Mouse (Mus musculus): ENCODE data around the gene Dnah3. TPM values are rescaled to one million over a fixed set of nuclear protein-coding genes. Genes with fewer than 3 reads are reported as not detected.

Gene Dnah3
- polyA plus RNA-seq, 1 experiment, result 34.6 TPM

DNA sequence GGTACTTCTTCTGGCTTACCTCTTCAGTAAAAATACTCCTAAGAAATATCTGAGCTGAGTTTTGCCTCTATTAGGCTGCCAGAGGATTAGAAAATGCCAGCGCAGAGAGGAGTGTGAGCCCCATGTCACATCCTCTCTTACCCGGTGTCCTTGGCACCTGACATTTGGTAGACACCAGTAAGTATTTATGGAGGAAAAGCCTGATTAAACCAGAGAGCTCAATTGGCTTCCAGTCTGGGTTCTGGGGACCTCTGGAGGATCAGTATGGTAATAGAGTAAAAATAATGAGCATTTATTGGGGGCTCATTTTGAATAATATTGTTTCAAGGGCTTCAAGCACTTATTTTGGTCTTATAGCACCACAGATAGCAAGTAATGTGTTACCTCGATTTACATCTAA, 39.6 kb downstream of the Dnah3 start:
- TF ChIP-seq CTCF (IDR thresholded peaks at IDR 0.05; ENCODE audit: control insufficient read depth, insufficient read depth, insufficient replicate concordance, low read depth, low read length), result no peak
- no peak for TF ChIP-seq POLR2A (IDR thresholded peaks at IDR 0.05; ENCODE audit: control insufficient read depth, low read depth, low read length)
- Histone ChIP-seq H3K4me1 (ENCODE audit: control insufficient read depth, insufficient read depth, low read length) (no peaks in the 10 kb centered on the region), H3K27me3 (ENCODE audit: control insufficient read depth, insufficient read depth, low read length) (no peaks in the 10 kb centered on the region), H3K27ac (ENCODE audit: control insufficient read depth, insufficient read depth, low read depth, low read length) (no peak overlapping the region), H3K36me3 (ENCODE audit: control insufficient read depth, insufficient read depth, low read length) (no peaks in the 10 kb centered on the region), H3K4me3 (ENCODE audit: control insufficient read depth, low read depth, low read length) (no peak overlapping the region)

DNA sequence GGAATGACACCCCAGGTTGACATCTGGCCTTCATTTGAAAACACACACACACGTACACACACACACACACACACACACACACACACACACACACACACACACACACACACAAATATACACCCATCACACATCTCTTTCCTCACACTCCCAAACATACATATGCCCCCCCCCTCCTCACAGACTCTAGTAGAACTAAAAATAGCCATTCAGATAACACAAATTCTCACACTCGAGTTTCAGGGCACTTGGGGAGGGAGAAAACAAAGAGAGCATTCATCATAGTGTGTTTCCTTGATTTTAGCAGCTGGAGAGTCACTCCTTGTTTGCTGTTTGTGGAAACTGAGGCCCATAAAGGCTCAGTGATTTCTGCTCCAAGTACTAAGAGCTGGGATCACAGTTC, 41.1 kb downstream of the Dnah3 start:
- Histone ChIP-seq H3K36me3 (ENCODE audit: control insufficient read depth, insufficient read depth, low read length) (no peaks in the 10 kb centered on the region), H3K27ac (ENCODE audit: control insufficient read depth, insufficient read depth, low read depth, low read length) (no peak overlapping the region), H3K4me1 (ENCODE audit: control insufficient read depth, insufficient read depth, low read length) (no peaks in the 10 kb centered on the region), H3K4me3 (ENCODE audit: control insufficient read depth, low read depth, low read length) (no peak overlapping the region), H3K27me3 (ENCODE audit: control insufficient read depth, insufficient read depth, low read length) (no peaks in the 10 kb centered on the region)
- TF ChIP-seq CTCF (IDR thresholded peaks at IDR 0.05; ENCODE audit: control insufficient read depth, insufficient read depth, insufficient replicate concordance, low read depth, low read length), result no peak
- TF ChIP-seq POLR2A (IDR thresholded peaks at IDR 0.05; ENCODE audit: control insufficient read depth, low read depth, low read length), result no peak

DNA sequence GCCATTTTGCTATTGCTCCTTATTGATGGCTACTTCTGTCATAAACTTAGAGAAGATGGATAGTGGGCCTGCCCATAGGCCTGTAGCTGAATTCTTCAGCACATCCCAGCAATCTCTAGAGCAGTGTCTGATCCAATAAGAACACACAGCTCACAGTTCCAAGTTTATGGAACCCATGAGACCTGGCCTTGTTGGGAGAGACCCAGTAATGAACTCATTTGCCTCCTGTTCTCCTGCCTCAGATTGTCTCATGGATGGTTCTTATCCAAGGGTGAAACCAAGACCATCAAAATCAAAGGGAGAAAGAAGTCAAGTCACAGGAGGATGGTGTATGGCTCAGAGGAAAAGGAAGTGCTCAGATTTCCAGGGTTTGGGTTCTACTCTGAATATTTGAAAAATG, 44.6 kb downstream of the Dnah3 start:
- no peaks in the 10 kb centered on the region for H3K27me3 ChIP-seq (ENCODE audit: control insufficient read depth, insufficient read depth, low read length)
- H3K36me3 ChIP-seq (ENCODE audit: control insufficient read depth, insufficient read depth, low read length), result no peaks in the 10 kb centered on the region
- H3K27ac ChIP-seq (ENCODE audit: control insufficient read depth, insufficient read depth, low read depth, low read length), result no peak overlapping the region
- no peak for TF ChIP-seq CTCF (IDR thresholded peaks at IDR 0.05; ENCODE audit: control insufficient read depth, insufficient read depth, insufficient replicate concordance, low read depth, low read length)
- TF ChIP-seq POLR2A (IDR thresholded peaks at IDR 0.05; ENCODE audit: control insufficient read depth, low read depth, low read length), result no peak
- H3K4me3 ChIP-seq (ENCODE audit: control insufficient read depth, low read depth, low read length), result no peak overlapping the region
- H3K4me1 ChIP-seq (ENCODE audit: control insufficient read depth, insufficient read depth, low read length), result no peaks in the 10 kb centered on the region

DNA sequence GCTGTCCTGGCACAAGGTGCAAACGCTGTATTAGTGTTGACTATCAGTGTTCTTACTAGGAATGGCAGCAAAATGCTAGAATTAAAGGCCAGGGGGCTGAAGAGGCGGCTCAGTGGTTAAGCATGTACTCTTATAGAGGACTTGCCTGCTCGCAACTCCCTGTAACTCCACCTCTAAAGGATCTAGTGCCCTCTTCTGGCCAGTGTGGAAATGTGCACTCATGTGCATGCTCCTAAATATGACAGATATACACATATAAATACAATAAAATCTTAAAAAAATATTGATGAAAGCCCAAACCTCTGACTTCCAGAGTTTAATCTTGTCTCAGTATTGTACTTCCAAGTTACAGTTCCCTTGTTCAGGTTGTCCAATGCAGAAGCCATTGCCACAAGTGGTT, 51.1 kb downstream of the Dnah3 start:
- no peaks in the 10 kb centered on the region for H3K36me3 ChIP-seq (ENCODE audit: control insufficient read depth, insufficient read depth, low read length)
- TF ChIP-seq CTCF (IDR thresholded peaks at IDR 0.05; ENCODE audit: control insufficient read depth, insufficient read depth, insufficient replicate concordance, low read depth, low read length) (no peak), POLR2A (IDR thresholded peaks at IDR 0.05; ENCODE audit: control insufficient read depth, low read depth, low read length) (no peak)
- no peak overlapping the region for H3K4me3 ChIP-seq (ENCODE audit: control insufficient read depth, low read depth, low read length)

DNA sequence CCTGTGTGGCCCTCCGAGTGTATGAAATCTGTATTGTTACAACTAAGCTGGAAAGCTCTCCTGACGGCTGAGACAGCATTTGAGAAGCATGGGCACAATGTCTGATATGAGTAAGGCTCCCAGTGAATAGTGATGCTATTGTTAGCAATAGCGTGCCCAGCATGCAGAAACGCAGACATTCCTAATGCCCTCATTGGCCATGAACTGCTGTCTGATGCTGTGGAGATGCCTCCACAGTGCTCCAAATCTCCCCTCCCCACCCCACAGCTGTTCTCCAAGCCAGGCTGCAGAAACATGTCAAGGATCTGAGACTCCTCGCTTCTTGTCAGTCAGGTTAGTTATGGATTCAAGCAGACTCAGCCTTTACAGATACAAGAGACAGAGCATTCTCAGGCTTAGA, 58.7 kb downstream of the Dnah3 start:
- TF ChIP-seq POLR2A (IDR thresholded peaks at IDR 0.05; ENCODE audit: control insufficient read depth, low read depth, low read length), result no peak
- TF ChIP-seq CTCF (IDR thresholded peaks at IDR 0.05; ENCODE audit: control insufficient read depth, insufficient read depth, insufficient replicate concordance, low read depth, low read length), result no peak
- Histone ChIP-seq H3K27ac (ENCODE audit: control insufficient read depth, insufficient read depth, low read depth, low read length) (no peak overlapping the region), H3K36me3 (ENCODE audit: control insufficient read depth, insufficient read depth, low read length) (no peaks in the 10 kb centered on the region), H3K27me3 (ENCODE audit: control insufficient read depth, insufficient read depth, low read length) (no peaks in the 10 kb centered on the region), H3K4me1 (ENCODE audit: control insufficient read depth, insufficient read depth, low read length) (no peaks in the 10 kb centered on the region), H3K4me3 (ENCODE audit: control insufficient read depth, low read depth, low read length) (no peak overlapping the region)

More for the DNA sequence above, 51.1 kb downstream of the Dnah3 start:
- Histone ChIP-seq H3K27ac (ENCODE audit: control insufficient read depth, insufficient read depth, low read depth, low read length) (no peak overlapping the region), H3K27me3 (ENCODE audit: control insufficient read depth, insufficient read depth, low read length) (no peaks in the 10 kb centered on the region), H3K4me1 (ENCODE audit: control insufficient read depth, insufficient read depth, low read length) (no peaks in the 10 kb centered on the region)

DNA sequence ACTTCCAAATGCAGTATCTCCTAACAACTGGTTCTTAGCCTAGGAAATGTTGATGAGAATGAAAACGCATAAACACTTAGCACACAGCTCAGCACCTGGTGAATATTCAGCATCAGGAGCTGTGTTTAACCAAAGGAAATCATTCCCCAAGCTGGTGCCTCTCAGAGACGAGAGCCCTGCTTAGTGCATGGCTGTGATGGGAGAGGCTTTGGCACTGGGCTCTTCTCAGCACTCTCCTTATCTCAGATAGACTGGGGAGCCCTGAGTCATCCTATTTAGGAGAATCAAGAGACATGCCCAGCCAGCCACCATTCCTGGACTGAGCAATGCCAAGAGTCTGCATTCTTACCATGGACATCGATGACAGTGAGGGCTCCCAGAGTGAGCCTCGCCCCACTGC, 60.1 kb downstream of the Dnah3 start:
- H3K27ac ChIP-seq (ENCODE audit: control insufficient read depth, insufficient read depth, low read depth, low read length), result no peak overlapping the region
- no peaks in the 10 kb centered on the region for H3K27me3 ChIP-seq (ENCODE audit: control insufficient read depth, insufficient read depth, low read length)
- no peaks in the 10 kb centered on the region for H3K4me1 ChIP-seq (ENCODE audit: control insufficient read depth, insufficient read depth, low read length)
- H3K36me3 ChIP-seq (ENCODE audit: control insufficient read depth, insufficient read depth, low read length), result no peaks in the 10 kb centered on the region
- TF ChIP-seq CTCF (IDR thresholded peaks at IDR 0.05; ENCODE audit: control insufficient read depth, insufficient read depth, insufficient replicate concordance, low read depth, low read length), result no peak
- no peak for TF ChIP-seq POLR2A (IDR thresholded peaks at IDR 0.05; ENCODE audit: control insufficient read depth, low read depth, low read length)
- no peak overlapping the region for H3K4me3 ChIP-seq (ENCODE audit: control insufficient read depth, low read depth, low read length)

DNA sequence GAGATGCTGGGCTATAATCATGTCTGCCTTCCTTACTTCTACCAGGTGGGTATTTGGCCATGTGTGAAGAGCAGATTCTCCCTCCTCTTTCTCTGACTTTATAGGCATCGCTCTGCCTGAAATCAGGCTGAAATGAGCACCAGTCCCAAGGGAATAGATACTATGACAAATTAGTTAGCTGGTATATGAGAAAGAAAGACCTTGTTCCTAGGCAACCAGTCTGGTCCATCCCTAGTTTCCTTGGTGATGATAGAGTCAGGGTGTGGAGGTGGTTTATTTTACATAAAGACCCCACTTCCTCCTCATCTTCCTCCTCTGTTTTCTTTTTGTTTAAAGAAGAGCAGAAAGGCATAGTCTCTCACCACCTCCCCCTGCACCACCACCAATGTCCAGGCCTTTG, 60.5 kb downstream of the Dnah3 start:
- TF ChIP-seq CTCF (IDR thresholded peaks at IDR 0.05; ENCODE audit: control insufficient read depth, insufficient read depth, insufficient replicate concordance, low read depth, low read length), result no peak
- TF ChIP-seq POLR2A (IDR thresholded peaks at IDR 0.05; ENCODE audit: control insufficient read depth, low read depth, low read length), result no peak

DNA sequence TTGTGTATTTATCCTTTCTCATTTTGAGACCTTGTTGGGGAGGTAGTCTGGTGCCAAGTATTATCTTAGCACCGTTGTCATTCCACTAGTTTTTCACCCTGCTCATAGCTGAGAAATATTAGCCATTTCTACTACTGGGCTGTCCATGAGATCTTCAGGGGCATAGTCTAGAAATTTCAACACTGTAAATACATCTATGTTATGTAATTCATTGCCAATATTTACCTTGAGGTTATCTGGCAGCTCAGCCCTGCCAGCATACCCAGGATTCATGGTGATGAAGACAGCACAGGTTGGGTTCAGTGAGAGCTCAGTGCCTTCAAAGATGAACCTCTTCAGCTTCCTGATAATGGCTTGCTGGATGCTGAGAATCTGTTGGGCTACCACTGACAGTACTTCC, 66.4 kb downstream of the Dnah3 start:
- TF ChIP-seq CTCF (IDR thresholded peaks at IDR 0.05; ENCODE audit: control insufficient read depth, insufficient read depth, insufficient replicate concordance, low read depth, low read length) (no peak), POLR2A (IDR thresholded peaks at IDR 0.05; ENCODE audit: control insufficient read depth, low read depth, low read length) (no peak)
- H3K27ac ChIP-seq (ENCODE audit: control insufficient read depth, insufficient read depth, low read depth, low read length), result no peak overlapping the region
- H3K36me3 ChIP-seq (ENCODE audit: control insufficient read depth, insufficient read depth, low read length), result no peaks in the 10 kb centered on the region
- no peaks in the 10 kb centered on the region for H3K27me3 ChIP-seq (ENCODE audit: control insufficient read depth, insufficient read depth, low read length)
- H3K4me1 ChIP-seq (ENCODE audit: control insufficient read depth, insufficient read depth, low read length), result no peaks in the 10 kb centered on the region
- no peak overlapping the region for H3K4me3 ChIP-seq (ENCODE audit: control insufficient read depth, low read depth, low read length)

More for the DNA sequence above, 60.5 kb downstream of the Dnah3 start:
- Histone ChIP-seq H3K4me1 (ENCODE audit: control insufficient read depth, insufficient read depth, low read length) (no peaks in the 10 kb centered on the region), H3K4me3 (ENCODE audit: control insufficient read depth, low read depth, low read length) (no peak overlapping the region), H3K27ac (ENCODE audit: control insufficient read depth, insufficient read depth, low read depth, low read length) (no peak overlapping the region), H3K27me3 (ENCODE audit: control insufficient read depth, insufficient read depth, low read length) (no peaks in the 10 kb centered on the region), H3K36me3 (ENCODE audit: control insufficient read depth, insufficient read depth, low read length) (no peaks in the 10 kb centered on the region)

Data from testis, adult 2 months (tissue).